Mouse (Mus musculus): Measurements from ENCODE around the gene Gli2. TPM values are rescaled to one million over a fixed set of nuclear protein-coding genes. Genes with fewer than 3 reads are reported as not detected.

Gli2 gene
- total RNA-seq, 1 experiment from 2014 or later = 1.5 TPM

DNA sequence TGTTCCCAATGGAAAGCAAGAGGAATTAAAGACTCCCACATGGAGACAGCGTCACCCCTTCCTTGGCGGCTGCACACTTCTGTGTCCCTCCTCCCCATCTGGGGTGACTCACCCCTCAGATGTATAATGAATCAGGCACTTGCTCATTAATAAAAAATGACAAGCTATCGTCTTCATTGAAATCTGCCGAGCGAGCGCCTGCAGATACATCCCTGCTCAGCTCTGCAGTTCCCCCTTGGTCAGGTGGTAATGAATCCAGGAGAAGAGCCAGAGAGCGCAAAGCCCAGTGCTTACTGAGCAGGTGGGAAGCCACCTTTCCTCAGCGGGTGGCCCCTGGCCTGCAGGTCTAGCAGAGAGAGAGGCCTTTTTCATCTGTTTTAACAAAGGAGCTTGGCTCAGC is 112.1 kb downstream of the Gli2 start:
- peak; percentile 53 for DNase-seq

DNA sequence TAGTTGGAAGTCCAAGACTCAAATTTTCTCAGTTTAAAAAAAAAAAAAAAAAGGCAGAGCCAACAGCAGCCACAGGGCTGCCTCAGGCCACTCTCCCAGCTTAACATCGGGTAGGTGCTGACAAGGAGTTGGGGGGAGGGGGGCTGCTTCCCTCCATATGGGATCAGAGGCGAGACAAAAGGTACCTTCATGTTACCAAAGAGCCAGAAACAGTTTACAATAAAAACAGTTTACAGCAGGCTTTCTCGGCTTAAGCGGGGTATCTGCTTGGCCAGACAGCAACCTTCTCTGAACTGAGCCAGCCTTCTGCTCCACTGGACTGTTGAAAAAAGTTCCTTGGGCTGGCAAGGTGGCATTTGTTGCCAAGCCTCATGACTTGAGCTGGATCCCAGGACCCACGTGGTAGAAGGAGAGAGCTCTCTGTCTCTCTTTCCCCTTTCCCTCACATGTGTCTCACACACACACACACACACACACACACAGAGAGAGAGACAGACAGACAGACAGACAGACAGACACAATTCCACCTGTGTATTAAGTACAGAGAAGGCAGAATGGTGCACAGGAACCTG is 113.1 kb downstream of the Gli2 start:
- peak; percentile 21 for DNase-seq

DNA sequence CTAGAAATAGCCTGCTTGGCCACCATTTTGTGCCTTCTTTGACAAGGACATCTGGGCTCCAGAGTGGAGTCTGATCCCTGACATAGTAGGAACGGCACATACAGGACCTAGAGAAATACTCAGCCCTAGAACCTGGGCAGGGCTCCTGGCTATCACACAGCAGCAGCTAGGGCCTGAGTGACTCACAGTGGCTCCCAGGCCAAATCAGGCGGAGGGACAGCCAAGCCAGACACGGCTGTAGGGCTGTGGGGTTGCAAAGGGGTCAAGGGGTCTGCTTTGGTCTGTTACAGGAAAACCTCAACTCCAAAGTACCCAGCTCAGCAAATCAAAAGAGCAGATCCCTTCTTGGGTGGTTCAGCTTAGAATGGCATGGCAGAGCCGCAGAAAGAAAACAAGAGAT is 115.2 kb downstream of the Gli2 start:
- peak; percentile 24 for DNase-seq

DNA sequence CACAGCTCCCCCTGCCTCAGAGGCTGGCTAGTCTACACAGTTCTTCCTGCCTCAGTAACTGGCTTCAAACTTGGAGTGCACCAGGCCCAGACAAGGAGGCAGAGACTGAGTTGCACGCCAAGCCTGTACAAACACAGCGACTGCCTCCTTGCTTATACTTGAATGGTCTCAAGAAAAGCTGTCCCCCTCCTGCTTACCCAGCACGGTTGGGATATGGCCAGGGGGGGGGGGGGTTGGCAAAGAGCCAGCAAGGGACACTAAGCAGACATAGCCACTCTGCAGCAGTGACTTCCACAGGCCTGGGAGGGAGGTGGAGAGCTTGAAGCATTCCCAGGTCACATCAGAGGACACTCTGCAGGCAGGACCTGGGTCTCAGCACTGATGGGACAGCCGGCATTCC is 117.3 kb downstream of the Gli2 start:
- no peak for DNase-seq

DNA sequence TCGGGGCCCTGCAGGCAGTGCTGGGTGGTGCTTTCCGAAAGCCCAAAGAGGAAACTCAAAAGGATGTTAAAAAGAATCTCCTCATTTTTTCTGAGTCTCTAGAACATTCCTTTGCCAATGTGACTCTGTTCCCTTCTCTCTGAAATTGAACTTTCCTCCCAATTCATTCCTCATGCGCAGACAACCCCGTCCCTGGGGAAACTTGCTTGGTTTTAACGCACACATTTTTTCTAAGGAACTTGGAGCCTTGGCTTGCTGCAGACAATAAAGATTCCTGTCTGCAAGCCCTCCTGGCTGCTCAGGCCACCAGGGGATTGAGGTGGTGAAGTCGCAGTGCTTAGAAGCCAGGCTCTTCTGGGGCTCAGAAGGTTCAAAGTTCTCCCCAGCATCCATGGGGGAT is 117.9 kb downstream of the Gli2 start:
- no peak for DNase-seq

DNA sequence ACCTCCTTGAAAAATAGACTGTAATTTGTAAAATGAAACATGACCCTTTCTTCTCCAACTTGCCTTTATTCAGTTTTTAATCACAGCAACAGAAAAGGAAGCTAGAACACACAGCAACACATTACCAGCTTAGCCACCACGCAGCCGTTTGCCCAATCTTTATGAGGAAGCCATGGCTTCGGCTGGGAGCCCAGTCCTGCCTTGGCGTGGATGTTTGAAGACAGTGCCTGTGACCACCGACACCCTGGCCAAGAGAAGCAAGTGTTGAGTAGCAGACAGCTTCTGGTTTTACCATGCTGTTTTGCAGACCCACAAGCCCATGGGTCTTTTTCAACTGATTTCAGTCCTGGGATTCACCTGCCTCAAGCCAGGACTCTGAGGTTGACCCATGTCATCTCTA is 121.3 kb downstream of the Gli2 start:
- DNase-seq = no peak

- DNase-seq = no peak
These were observed 125.7 kb downstream of the Gli2 start for GRCm38 (mm10) chr1:118927543-118928354.

DNA sequence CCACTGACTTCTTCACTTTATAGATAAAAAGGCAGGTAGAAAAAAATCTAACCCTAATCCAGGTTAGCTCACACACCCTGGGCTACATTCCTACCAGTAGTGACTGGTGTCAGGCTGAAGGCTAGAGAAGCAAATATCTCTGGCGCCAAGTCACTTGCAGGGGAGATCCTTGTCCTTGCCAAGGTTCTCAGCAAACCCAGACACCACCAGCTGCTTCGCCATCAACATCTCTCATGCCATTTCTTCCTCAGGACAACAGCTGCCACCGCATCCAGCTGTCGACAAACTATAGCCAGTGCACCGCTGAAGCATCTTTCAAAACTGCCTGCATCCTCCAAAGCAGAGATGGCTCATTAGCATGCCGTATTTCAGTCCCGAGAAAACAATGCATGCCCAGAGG is 126.9 kb downstream of the Gli2 start:
- DNase-seq = no peak

DNA sequence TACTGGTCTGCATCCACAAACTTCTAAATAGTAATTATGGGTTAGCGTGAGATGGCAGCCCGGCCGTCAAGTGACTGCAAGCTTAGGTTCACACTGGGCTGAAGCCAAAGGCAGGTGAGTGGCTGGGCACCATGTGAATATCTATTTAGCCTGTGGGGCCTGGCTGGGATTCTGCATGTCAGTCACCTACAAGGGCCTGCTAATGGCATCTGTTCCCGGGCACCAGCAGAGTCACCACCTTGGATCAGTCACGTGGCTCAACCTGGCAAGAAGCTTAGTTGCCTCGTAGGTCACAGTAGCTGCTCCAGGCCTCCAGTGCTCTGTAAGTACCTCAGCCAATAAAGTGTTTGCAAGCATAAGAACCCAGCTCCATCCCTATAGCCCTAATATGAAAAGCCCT is 131.2 kb downstream of the Gli2 start:
- no peak for DNase-seq

GRCm38 (mm10) chr1:118917520-118918220 is 135.7 kb downstream of the Gli2 start:
- DNase-seq = no peak

DNA sequence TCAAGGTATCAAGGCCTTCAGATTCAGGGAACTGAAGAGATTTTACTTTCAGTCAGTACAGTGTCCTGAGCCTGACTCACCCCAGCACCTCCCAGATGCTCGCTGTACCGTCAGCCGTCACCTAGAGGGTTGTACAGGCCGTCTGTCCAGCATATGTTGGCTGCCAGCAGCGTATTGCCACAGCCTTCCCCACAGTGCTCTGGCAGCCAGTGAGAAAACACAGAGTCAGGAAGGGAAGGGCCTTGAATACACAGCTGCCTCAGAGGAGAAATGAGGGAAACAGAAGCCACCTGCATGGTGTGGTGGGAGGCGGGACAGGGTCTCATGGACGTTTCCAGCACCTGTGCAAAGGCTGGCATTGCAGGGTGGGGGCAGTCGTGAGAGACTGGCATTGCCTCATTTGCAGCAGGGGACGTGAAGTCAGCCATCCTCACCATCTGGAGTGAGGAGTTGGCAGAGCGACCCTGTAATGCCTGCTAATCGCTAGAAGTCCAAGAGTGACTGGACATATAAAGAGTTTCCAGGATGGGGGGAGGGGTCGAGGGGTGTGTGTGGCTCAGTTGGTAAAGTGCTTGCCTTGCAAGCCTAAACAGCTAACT is 136.8 kb downstream of the Gli2 start:
- peak; percentile 19 for DNase-seq

- DNase-seq = no peak
These were observed 139.7 kb downstream of the Gli2 start for GRCm38 (mm10) chr1:118913414-118914385.

- no peak for DNase-seq
These were observed 140.5 kb downstream of the Gli2 start for GRCm38 (mm10) chr1:118912929-118913328.

- DNase-seq = no peak
These were observed 142.0 kb downstream of the Gli2 start for GRCm38 (mm10) chr1:118911427-118911727.

- no peak for DNase-seq
These were observed 142.6 kb downstream of the Gli2 start for GRCm38 (mm10) chr1:118910693-118911426.

GRCm38 (mm10) chr1:118909051-118909450 is 144.4 kb downstream of the Gli2 start:
- no peak for DNase-seq

- DNase-seq = no peak
These were observed 145.8 kb downstream of the Gli2 start for GRCm38 (mm10) chr1:118907574-118907973.

DNA sequence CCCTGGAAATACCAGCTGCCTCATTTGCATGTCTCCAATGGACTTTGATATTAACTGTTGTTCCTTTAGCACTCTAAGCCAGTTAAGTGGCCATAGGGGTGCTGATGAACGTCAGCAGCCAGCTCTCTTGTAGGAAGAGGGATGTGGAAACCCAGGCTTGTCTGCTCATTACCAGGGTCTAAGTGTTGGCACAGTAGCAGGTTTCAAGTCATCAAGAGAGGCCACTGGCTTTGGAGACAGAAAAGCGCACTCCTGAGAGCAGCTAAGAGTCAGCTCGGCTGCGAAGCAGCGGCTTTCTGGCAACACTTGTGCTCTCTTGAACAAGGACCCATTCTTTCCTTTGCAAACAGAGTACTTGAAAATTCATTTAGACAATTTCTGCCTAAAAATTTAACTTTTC is 148.1 kb downstream of the Gli2 start:
- DNase-seq = no peak

DNA sequence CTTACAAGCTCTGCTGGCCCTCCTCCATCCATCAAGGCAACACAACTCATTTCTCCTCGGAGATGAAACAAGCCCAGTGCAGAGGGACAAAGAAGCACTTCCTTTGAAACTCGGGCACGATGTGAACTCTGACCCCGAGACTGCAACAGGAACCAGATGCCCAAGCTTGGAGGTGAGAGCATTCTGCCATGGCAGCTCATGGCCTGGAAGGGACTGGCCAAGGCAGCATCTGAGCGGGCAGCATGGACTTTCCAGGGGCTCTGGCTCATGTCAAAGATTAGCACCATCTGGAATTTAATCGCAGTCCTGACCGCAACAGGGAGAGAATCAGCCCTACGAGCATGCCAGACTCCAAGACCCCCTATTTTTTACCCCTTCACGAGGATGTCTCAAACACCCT is 148.5 kb downstream of the Gli2 start:
- no peak for DNase-seq

DNA sequence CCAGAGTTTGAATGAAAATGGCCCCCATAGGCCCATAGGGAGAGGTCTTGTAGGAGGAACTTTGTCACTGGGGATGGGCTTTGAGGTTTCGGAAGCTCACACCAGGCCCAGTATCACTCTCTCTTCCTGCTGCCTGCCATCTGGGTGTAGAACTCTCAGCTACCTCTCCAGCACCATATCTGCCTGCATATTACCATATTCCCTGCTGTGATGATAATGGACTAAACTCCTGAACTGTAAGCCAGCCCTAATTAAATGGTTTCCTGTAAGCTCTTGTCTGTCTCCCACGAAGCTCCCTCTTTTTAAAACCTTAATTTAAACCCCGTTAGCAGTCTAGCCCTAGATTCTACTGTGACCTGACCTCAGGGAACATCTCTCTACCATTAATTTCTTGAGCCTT is 149.0 kb downstream of the Gli2 start:
- no peak for DNase-seq

GRCm38 (mm10) chr1:118903742-118904141 is 149.7 kb downstream of the Gli2 start:
- DNase-seq = no peak

Measured in adrenal gland, postnatal 14 days (tissue).